Mouse (Mus musculus) CD4-positive helper T cell, adult 2 months (primary cell): ENCODE data around the gene Pip4k2c.
"Not testable (repeated sequence)": the region's sequence is repeated elsewhere in the genome, so short reads cannot be mapped to it uniquely, and the experiment has no call there.

ENCODE experiments used
- DNase-seq: peaks from one replicate; pipeline ENCODE4 v3.0.0-alpha.2; 2012; ENCODE audit warnings: low read depth, missing footprints, low spot score

Gene Pip4k2c

GRCm38 (mm10) chr10:127209928-127210570 lies 1.3 kb downstream of the Pip4k2c start:
- DNase-seq: no peak

GRCm38 (mm10) chr10:127208921-127209320 lies 2.5 kb downstream of the Pip4k2c start:
- DNase-seq: no peak

- DNase-seq: no peak
These were observed 6.0 kb downstream of the Pip4k2c start for GRCm38 (mm10) chr10:127205373-127205772.

- DNase-seq: no peak
These were observed 6.8 kb downstream of the Pip4k2c start for GRCm38 (mm10) chr10:127204589-127204988.

GRCm38 (mm10) chr10:127203106-127203505 lies 8.3 kb downstream of the Pip4k2c start:
- no peak for DNase-seq

- no peak for DNase-seq
These were observed 11.1 kb downstream of the Pip4k2c start for GRCm38 (mm10) chr10:127200279-127200678.

- DNase-seq: no peak
These were observed 11.9 kb downstream of the Pip4k2c start for GRCm38 (mm10) chr10:127199474-127199873.

- no peak for DNase-seq
These were observed 12.3 kb downstream of the Pip4k2c start for GRCm38 (mm10) chr10:127199068-127199467.

- DNase-seq: no peak
These were observed 12.9 kb downstream of the Pip4k2c start for GRCm38 (mm10) chr10:127198492-127198891.

GRCm38 (mm10) chr10:127197505-127198110 lies 13.8 kb downstream of the Pip4k2c start:
- no peak for DNase-seq

GRCm38 (mm10) chr10:127197104-127197503 lies 14.3 kb downstream of the Pip4k2c start:
- no peak for DNase-seq

- DNase-seq: no peak
These were observed 15.0 kb downstream of the Pip4k2c start for GRCm38 (mm10) chr10:127196392-127196791.

GRCm38 (mm10) chr10:127195328-127196129 lies 15.9 kb downstream of the Pip4k2c start, which contains the start of gene Dtx3:
TSS of gene Dtx3 (minus strand) at chr10:127195728.
- DNase-seq: peak; percentile 58

GRCm38 (mm10) chr10:127194428-127195327 lies 16.7 kb downstream of the Pip4k2c start:
- DNase-seq: no peak

GRCm38 (mm10) chr10:127193011-127193410 lies 18.4 kb downstream of the Pip4k2c start:
- DNase-seq: no peak

GRCm38 (mm10) chr10:127192057-127192328 lies 19.4 kb downstream of the Pip4k2c start:
- not testable (repeated sequence) for DNase-seq

- no peak for DNase-seq
These were observed 20.0 kb downstream of the Pip4k2c start for GRCm38 (mm10) chr10:127191191-127192056.

GRCm38 (mm10) chr10:127190398-127191190 lies 20.8 kb downstream of the Pip4k2c start:
- no peak for DNase-seq

- no peak for DNase-seq
These were observed 21.6 kb downstream of the Pip4k2c start, which contains the start of gene Arhgef25 for GRCm38 (mm10) chr10:127189651-127190381. TSS of gene Arhgef25 (minus strand) at chr10:127190083.
